Mouse (Mus musculus) ES-Bruce4 (cell line): ENCODE results near the gene Serpine2. TPM values are rescaled to one million over a fixed set of nuclear protein-coding genes. Genes with fewer than 3 reads are reported as not detected.
A peak's percentile ranks its signal among the peaks of the same experiment; 100 is the strongest.

ENCODE experiments used
- H3K27ac ChIP-seq: 2 replicates; pipeline ENCODE4 v1.5.1; 2012; ENCODE audit warnings: low read length, inconsistent platforms; ENCODE audit not compliant: insufficient read depth
- H3K27me3 ChIP-seq: 2 replicates; pipeline ENCODE4 v1.6.1; 2012; ENCODE audit warnings: mild to moderate bottlenecking, low read length, inconsistent platforms; ENCODE audit not compliant: control insufficient read depth, poor library complexity, insufficient read depth, severe bottlenecking
- H3K36me3 ChIP-seq: 2 replicates; pipeline ENCODE4 v1.6.1; 2012; ENCODE audit warnings: inconsistent platforms, mild to moderate bottlenecking, low read length, moderate library complexity; ENCODE audit not compliant: control insufficient read depth, poor library complexity, insufficient read depth, severe bottlenecking
- H3K4me1 ChIP-seq: one replicate; pipeline ENCODE4 v1.8.1; 2011; ENCODE audit warnings: low read length; ENCODE audit not compliant: control insufficient read depth, insufficient read depth
- H3K4me3 ChIP-seq: 2 replicates; pipeline ENCODE4 v1.5.1; 2011; ENCODE audit warnings: low read depth, mild to moderate bottlenecking, low read length
- H3K9ac ChIP-seq: 2 replicates; pipeline ENCODE4 v1.6.1; 2012; ENCODE audit warnings: low read depth, mild to moderate bottlenecking, inconsistent platforms; ENCODE audit not compliant: poor library complexity, severe bottlenecking
- H3K9me3 ChIP-seq: replicated peaks from 2 replicates; pipeline ENCODE4 v1.6.1; 2012; ENCODE audit warnings: mild to moderate bottlenecking, low read length, inconsistent platforms; ENCODE audit not compliant: control insufficient read depth, poor library complexity, insufficient read depth, severe bottlenecking
- CTCF ChIP-seq: IDR thresholded peaks from one replicate; pipeline ENCODE4 v1.8.1; 2011; ENCODE audit warnings: low read depth, low read length
- EP300 ChIP-seq: IDR thresholded peaks from 2 replicates; pipeline ENCODE4 v1.6.1; 2011; ENCODE audit warnings: low read depth, low read length; ENCODE audit not compliant: insufficient read depth
- POLR2A ChIP-seq: IDR thresholded peaks from one replicate; pipeline ENCODE4 v1.8.1; 2011; ENCODE audit warnings: low read length; ENCODE audit not compliant: insufficient read depth
- polyA plus RNA-seq: library from polyadenylated mRNA; stranded (reverse); fragments of >200 nt; gene quantifications from 2 replicates; pipeline ENCODE4 v1.2.4, GENCODE M21; 2011; ENCODE audit warnings: low read depth; ENCODE audit not compliant: missing spikeins, insufficient read depth, insufficient read length

Gene Serpine2
- polyA plus RNA-seq, 1 experiment = 71.0 TPM

DNA sequence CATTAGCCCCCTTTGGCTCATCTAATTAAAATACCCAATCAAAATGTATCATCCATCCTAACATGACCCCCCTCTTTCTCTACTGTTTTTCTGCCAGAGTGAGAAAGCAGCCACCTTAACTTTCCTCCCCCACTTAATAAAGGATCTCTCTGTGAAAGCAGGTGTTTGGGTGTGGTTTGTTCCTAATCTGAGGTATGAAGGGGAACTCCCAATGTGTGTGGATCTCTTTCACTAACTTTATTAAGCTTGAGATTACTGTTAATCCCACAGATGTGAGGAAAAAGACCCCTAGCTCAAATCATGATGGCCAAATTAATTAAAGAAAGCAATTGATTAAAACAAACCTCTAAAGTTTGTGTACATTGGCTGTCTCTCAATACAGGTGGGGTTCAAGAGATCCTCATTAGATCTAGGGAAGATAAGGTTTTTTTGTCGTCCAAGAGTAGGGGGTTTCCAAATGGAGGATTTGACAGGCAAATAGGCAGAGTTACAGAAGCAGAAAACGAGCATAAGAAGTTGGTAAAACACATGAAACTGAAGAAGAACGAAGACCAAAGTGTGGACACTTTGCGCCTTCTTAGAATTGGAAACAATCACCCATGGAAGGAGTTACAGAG, 86.7 kb downstream of the Serpine2 start:
- H3K36me3 ChIP-seq = peaks cover 16% of the 10 kb centered on the region

DNA sequence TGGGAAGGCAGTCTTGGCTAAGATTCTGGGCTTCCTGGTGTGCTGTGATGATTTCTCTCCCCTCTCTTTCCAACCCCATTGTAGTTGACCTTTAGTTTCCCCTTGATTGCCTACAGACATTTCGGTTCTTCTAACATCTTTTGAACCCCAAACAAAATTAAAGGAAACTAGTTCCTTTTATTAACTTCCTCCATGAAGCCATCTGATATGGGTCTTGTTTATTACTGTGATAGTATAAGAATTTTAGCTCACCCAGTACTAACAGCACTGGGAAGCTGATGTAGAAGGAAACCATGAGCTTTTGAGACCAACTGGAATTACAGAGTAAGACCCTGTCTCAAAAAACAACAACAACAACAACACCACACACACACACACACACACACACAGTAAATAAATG, 92.7 kb downstream of the Serpine2 start:
- TF ChIP-seq POLR2A = no peak
- TF ChIP-seq EP300 = no peak
- TF ChIP-seq CTCF = no peak
- Histone ChIP-seq H3K27ac (no peak overlapping the region), H3K4me3 (no peak overlapping the region), H3K9me3 (no peaks in the 10 kb centered on the region), H3K9ac (no peak overlapping the region), H3K27me3 (no peaks in the 10 kb centered on the region), H3K4me1 (peaks cover 2% of the 10 kb centered on the region), H3K36me3 (no peaks in the 10 kb centered on the region)

More for the DNA sequence above, 86.7 kb downstream of the Serpine2 start:
- no peaks in the 10 kb centered on the region for H3K27me3 ChIP-seq
- no peaks in the 10 kb centered on the region for H3K9me3 ChIP-seq
- TF ChIP-seq CTCF (no peak), POLR2A (no peak), EP300 (no peak)
- H3K4me1 ChIP-seq = peaks cover 2% of the 10 kb centered on the region
- H3K9ac ChIP-seq = no peak overlapping the region
- no peak overlapping the region for H3K4me3 ChIP-seq
- no peak overlapping the region for H3K27ac ChIP-seq

DNA sequence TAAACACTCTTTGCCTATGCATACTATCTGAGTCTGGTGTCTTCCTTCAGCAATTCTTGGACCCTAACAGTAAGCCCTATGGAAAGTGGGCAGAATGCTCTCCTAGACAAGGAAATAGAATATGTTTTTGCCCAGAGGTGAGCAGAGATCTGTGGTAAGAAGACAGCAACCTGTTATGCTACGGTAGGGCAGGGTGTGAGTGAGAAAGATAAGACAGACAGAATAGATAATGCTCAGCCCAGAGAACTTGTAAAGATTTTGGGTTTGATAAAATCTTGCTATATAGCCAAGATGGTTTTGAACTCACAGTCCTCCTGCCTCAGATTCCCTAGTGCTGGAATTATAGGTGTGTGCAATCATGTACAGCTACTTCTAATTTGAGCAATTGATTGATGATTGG, 96.5 kb downstream of the Serpine2 start:
- Histone ChIP-seq H3K9ac (no peak overlapping the region), H3K4me3 (no peak overlapping the region), H3K27ac (no peak overlapping the region), H3K27me3 (no peaks in the 10 kb centered on the region), H3K9me3 (no peaks in the 10 kb centered on the region), H3K36me3 (no peaks in the 10 kb centered on the region), H3K4me1 (peaks cover 2% of the 10 kb centered on the region)
- TF ChIP-seq CTCF (no peak), POLR2A (no peak), EP300 (no peak)

DNA sequence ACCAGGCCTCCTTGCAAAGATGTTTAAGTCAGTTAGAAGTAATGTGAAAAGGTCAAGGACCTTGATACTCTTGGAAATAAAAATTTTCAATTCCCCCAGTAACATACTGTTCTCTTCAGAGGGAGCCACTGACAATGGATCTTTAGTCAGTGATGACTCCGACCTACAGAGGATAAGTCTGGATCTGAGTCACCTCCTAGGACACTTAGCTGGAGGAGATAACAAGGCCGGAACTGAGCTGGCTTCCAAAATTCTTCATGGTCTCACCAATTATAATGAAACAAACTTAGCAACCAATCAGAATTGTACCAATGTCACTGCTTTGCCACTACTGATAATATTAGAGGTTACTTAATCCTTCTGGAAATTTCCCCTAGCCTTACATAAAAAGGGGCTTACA, 96.9 kb downstream of the Serpine2 start:
- H3K27me3 ChIP-seq = no peaks in the 10 kb centered on the region
- TF ChIP-seq CTCF = no peak
- no peak for TF ChIP-seq POLR2A
- no peak for TF ChIP-seq EP300
- no peaks in the 10 kb centered on the region for H3K36me3 ChIP-seq
- no peak overlapping the region for H3K9ac ChIP-seq
- no peak overlapping the region for H3K4me3 ChIP-seq
- no peaks in the 10 kb centered on the region for H3K9me3 ChIP-seq
- H3K4me1 ChIP-seq = peaks cover 2% of the 10 kb centered on the region
- H3K27ac ChIP-seq = no peak overlapping the region

DNA sequence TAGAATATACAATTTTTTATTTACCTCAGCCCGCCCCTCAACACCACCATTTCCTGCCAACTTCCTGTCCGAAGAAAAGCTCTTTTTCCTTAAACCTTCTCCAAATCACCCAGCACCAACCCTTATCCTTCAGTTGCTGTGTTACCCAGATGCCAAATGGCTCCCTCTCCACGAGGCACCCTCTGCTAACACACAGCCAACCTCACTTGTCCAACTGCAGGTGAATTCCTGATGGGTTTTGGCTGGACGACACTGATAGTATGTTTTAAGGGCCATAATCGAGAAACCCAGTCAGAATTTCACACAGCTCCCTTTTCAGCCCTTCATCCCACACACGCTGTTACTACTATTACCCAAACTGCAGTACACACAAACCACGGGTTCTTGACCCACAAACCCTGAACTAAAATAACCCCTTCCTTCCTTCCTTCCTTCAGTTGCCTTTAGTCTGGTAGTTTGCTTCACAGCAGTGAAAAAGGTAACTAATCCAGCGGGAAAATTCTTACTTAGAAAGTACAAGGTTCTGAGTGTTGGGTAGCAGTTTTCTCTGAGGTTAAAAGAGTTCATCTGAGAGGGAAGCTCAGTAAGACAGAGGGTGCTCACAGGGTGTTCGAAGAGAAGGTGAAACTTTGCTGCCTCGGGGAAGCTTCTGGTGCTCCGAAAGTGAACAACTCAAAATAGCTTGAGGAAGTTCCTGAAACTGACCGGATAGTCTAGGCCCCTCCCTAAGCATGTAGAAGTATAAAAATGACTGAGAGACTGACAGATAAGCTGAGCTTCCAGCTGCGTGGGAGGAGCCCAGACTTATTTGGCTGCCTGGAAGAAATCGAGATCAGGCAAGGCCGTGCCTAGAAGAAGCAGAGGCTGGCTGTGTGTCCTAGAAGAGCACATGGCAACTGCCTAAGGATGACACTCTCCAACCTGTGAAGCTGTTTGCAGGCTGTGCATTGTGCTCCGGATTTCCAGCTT, 98.4 kb downstream of the Serpine2 start:
- Histone ChIP-seq H3K9ac (peak overlapping the region; percentile 42; the same call in 1 of the 2 replicates), H3K27ac (no peak overlapping the region), H3K4me1 (peaks cover 2% of the 10 kb centered on the region), H3K27me3 (no peaks in the 10 kb centered on the region), H3K36me3 (no peaks in the 10 kb centered on the region), H3K4me3 (no peak overlapping the region), H3K9me3 (no peaks in the 10 kb centered on the region)
- TF ChIP-seq EP300 (no peak), CTCF (no peak), POLR2A (no peak)

DNA sequence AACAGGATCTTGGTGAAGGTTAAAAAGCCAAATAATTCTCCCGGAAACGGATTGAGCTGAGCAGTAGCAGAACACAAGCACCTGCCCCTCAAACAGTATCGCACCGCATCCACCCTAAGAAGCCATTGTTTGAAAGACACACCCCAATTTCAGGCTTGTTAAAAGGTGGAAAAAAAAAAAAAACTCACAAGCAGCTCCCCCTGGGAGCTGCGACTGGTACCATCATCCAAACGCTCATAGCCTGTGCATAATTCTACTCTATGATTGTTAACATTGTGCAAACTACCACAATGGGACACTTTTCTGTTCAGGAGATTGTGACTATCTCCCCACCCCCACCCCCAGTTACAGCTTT, 99.1 kb downstream of the Serpine2 start:
- peak overlapping the region; percentile 42; the same call in 1 of the 2 replicates for H3K9ac ChIP-seq
- TF ChIP-seq EP300 (no peak), CTCF (no peak), POLR2A (no peak)
- H3K9me3 ChIP-seq = no peaks in the 10 kb centered on the region
- peaks cover 2% of the 10 kb centered on the region for H3K4me1 ChIP-seq
- H3K36me3 ChIP-seq = no peaks in the 10 kb centered on the region
- H3K27me3 ChIP-seq = no peaks in the 10 kb centered on the region
- H3K4me3 ChIP-seq = peak overlapping the region; percentile 50
- H3K27ac ChIP-seq = no peak overlapping the region
